Mouse (Mus musculus) kidney, postnatal 0 days (tissue): Measurements from ENCODE around the gene Trip11. TPM values are rescaled to one million over a fixed set of nuclear protein-coding genes. Genes with fewer than 3 reads are reported as not detected.
A peak's percentile ranks its signal among the peaks of the same experiment; 100 is the strongest.

ENCODE experiments used
- ATAC-seq: fragments of 200-750 bp; cut with Nextera tagmentation; replicated peaks from 2 replicates; pipeline ENCODE4 v1.8.0; 2017; ENCODE audit warnings: low read depth, moderate number of reproducible peaks, moderate TSS enrichment, moderate library complexity; ENCODE audit not compliant: low FRiP score
- DNase-seq: peaks from one replicate; pipeline ENCODE4 v3.0.0-alpha.2; 2016; ENCODE audit warnings: low spot score
- H3K27ac ChIP-seq: fragments of 300-500 bp; sonication (generic); 2 replicates; pipeline ENCODE4 v1.5.1; 2014; ENCODE audit warnings: mild to moderate bottlenecking
- H3K27me3 ChIP-seq: fragments of 300-500 bp; sonication (generic); 2 replicates; pipeline ENCODE4 v1.6.1; 2014; ENCODE audit warnings: low read length, mixed read lengths; ENCODE audit not compliant: insufficient read depth
- H3K36me3 ChIP-seq: fragments of 300-500 bp; sonication (generic); 2 replicates; pipeline ENCODE4 v1.6.1; 2014; ENCODE audit warnings: low read length, mixed read lengths; ENCODE audit not compliant: insufficient read depth
- H3K4me1 ChIP-seq: fragments of 300-500 bp; sonication (generic); replicated peaks from 2 replicates; pipeline ENCODE4 v1.6.1; 2014; ENCODE audit warnings: antibody characterized with exemption, low read length, mixed read lengths; ENCODE audit not compliant: insufficient read depth
- H3K4me2 ChIP-seq: fragments of 300-500 bp; sonication (generic); 2 replicates; pipeline ENCODE4 v1.6.1; 2014; ENCODE audit warnings: mild to moderate bottlenecking, low read length, moderate library complexity, mixed read lengths
- H3K4me3 ChIP-seq: fragments of 300-500 bp; sonication (generic); replicated peaks from 2 replicates; pipeline ENCODE4 v1.5.1; 2014; ENCODE audit warnings: low read depth, low read length
- H3K9ac ChIP-seq: fragments of 300-500 bp; sonication (generic); 2 replicates; pipeline ENCODE4 v1.6.1; 2014; ENCODE audit warnings: low read depth, low read length
- H3K9me3 ChIP-seq: fragments of 300-500 bp; sonication (generic); replicated peaks from 2 replicates; pipeline ENCODE4 v1.6.1; 2016; ENCODE audit warnings: low read length, inconsistent platforms, mixed read lengths
- CTCF ChIP-seq: IDR thresholded peaks from 2 replicates; pipeline ENCODE4 v1.5.1; 2016; ENCODE audit warnings: antibody characterized with exemption, low read depth, mild to moderate bottlenecking, moderate library complexity
- WGBS: fragments of 180-500 bp; shearing (Covaris S2); extraction: QIAGEN DNeasy Blood & Tissue Kit; methylation state at CpG from one replicate; pipeline ENCODE4 v1.1.7; 2014; 5-methylcytosine and 5-hydroxymethylcytosine counted together
- polyA plus RNA-seq: library from polyadenylated mRNA; unstranded; fragments of >200 nt; fragmentation: Nextera tagmentation; extraction: Ambion mirVana; gene quantifications from 2 replicates; pipeline ENCODE4 v1.2.1, GENCODE M21; 2015

The Trip11 gene
- polyA plus RNA-seq, 1 experiment from 2014 or later, result 21.7 TPM

GRCm38 (mm10) chr12:101851846-101852564, 61.1 kb downstream of the Trip11 start:
- no peak overlapping the region for H3K27ac ChIP-seq
- ATAC-seq, result no peak
- H3K9me3 ChIP-seq, result no peaks in the 10 kb centered on the region
- no peak for TF ChIP-seq CTCF
- H3K4me1 ChIP-seq, result no peaks in the 10 kb centered on the region
- 0 out of 2 replicates have a peak, but pooled peaks cover under 1% of the 10 kb centered on the region for H3K36me3 ChIP-seq
- no peak overlapping the region for H3K4me2 ChIP-seq
- H3K9ac ChIP-seq, result no peak overlapping the region
- 52% methylated on average over 7 of the region's 7 CpGs for WGBS
- H3K4me3 ChIP-seq, result no peak overlapping the region
- no peaks in the 10 kb centered on the region for H3K27me3 ChIP-seq
- DNase-seq, result peak; percentile 56

- H3K4me2 ChIP-seq, result no peak overlapping the region
- no peak for DNase-seq
- H3K27me3 ChIP-seq, result no peaks in the 10 kb centered on the region
- no peak overlapping the region for H3K27ac ChIP-seq
- no peak for TF ChIP-seq CTCF
- peaks cover 7% of the 10 kb centered on the region; the same call in 1 of the 2 replicates for H3K36me3 ChIP-seq
- ATAC-seq, result no peak; the same call in 1 of the 2 replicates
- H3K4me3 ChIP-seq, result no peak overlapping the region
- H3K9me3 ChIP-seq, result no peaks in the 10 kb centered on the region
- WGBS, result 61% methylated on average over 9 of the region's 9 CpGs
- no peaks in the 10 kb centered on the region for H3K4me1 ChIP-seq
- no peak overlapping the region for H3K9ac ChIP-seq
Observed at GRCm38 (mm10) chr12:101851314-101851713, 61.8 kb downstream of the Trip11 start.

GRCm38 (mm10) chr12:101836546-101837274, 76.4 kb downstream of the Trip11 start:
- TF ChIP-seq CTCF, result peak; percentile 18; the same call in 1 of the 2 replicates
- H3K36me3 ChIP-seq, result peaks cover 17% of the 10 kb centered on the region
- WGBS, result 88% methylated on average over 10 of the region's 10 CpGs
- no peaks in the 10 kb centered on the region for H3K27me3 ChIP-seq
- no peaks in the 10 kb centered on the region for H3K9me3 ChIP-seq
- no peak overlapping the region for H3K4me3 ChIP-seq
- DNase-seq (no peak), ATAC-seq (no peak)
- no peak overlapping the region for H3K9ac ChIP-seq
- H3K4me1 ChIP-seq, result no peaks in the 10 kb centered on the region
- no peak overlapping the region for H3K27ac ChIP-seq
- no peak overlapping the region for H3K4me2 ChIP-seq

GRCm38 (mm10) chr12:101834715-101835114, 78.4 kb downstream of the Trip11 start:
- Histone ChIP-seq H3K4me3 (no peak overlapping the region), H3K4me2 (no peak overlapping the region), H3K4me1 (peaks cover 2% of the 10 kb centered on the region; the same call in 1 of the 2 replicates), H3K27me3 (no peaks in the 10 kb centered on the region), H3K9me3 (no peaks in the 10 kb centered on the region), H3K36me3 (peaks cover 17% of the 10 kb centered on the region), H3K9ac (no peak overlapping the region), H3K27ac (no peak overlapping the region)
- 85% methylated on average over 4 of the region's 4 CpGs for WGBS
- TF ChIP-seq CTCF, result no peak
- DNase-seq (no peak), ATAC-seq (no peak)

GRCm38 (mm10) chr12:101833776-101834175, 79.3 kb downstream of the Trip11 start:
- H3K4me3 ChIP-seq, result no peak overlapping the region
- peaks cover 2% of the 10 kb centered on the region; the same call in 1 of the 2 replicates for H3K4me1 ChIP-seq
- ATAC-seq, result no peak
- no peak overlapping the region for H3K9ac ChIP-seq
- no peak for TF ChIP-seq CTCF
- no peak overlapping the region for H3K27ac ChIP-seq
- H3K9me3 ChIP-seq, result no peaks in the 10 kb centered on the region
- peaks cover 17% of the 10 kb centered on the region for H3K36me3 ChIP-seq
- H3K27me3 ChIP-seq, result no peaks in the 10 kb centered on the region
- no peak overlapping the region for H3K4me2 ChIP-seq
- 76% methylated on average over 8 of the region's 8 CpGs for WGBS
- peak; percentile 54 for DNase-seq

- ATAC-seq (no peak), DNase-seq (no peak)
- no peaks in the 10 kb centered on the region for H3K9me3 ChIP-seq
- no peak overlapping the region for H3K9ac ChIP-seq
- no peak for TF ChIP-seq CTCF
- H3K27ac ChIP-seq, result no peak overlapping the region
- peaks cover 11% of the 10 kb centered on the region; the same call in 1 of the 2 replicates for H3K36me3 ChIP-seq
- H3K4me2 ChIP-seq, result no peak overlapping the region
- H3K27me3 ChIP-seq, result no peaks in the 10 kb centered on the region
- peaks cover 2% of the 10 kb centered on the region; the same call in 1 of the 2 replicates for H3K4me1 ChIP-seq
- no peak overlapping the region for H3K4me3 ChIP-seq
- 68% methylated on average over 6 of the region's 6 CpGs for WGBS
Observed at GRCm38 (mm10) chr12:101833115-101833506, 80.0 kb downstream of the Trip11 start.
